Mouse (Mus musculus): Measurements from ENCODE around the gene Hibadh. TPM values are rescaled to one million over a fixed set of nuclear protein-coding genes. Genes with fewer than 3 reads are reported as not detected.
A peak's percentile ranks its signal among the peaks of the same experiment; 100 is the strongest.

The Hibadh gene
- polyA plus RNA-seq, 1 experiment from 2014 or later = 97.4 TPM

GRCm38 (mm10) chr6:52638471-52639185 is 1.6 kb downstream of the Hibadh start:
- ATAC-seq (ENCODE audit: insufficient number of reproducible peaks, insufficient read depth, low FRiP score, low read depth) = no peak
- Histone ChIP-seq H3K9ac (ENCODE audit: low read length) (peak overlapping the region; percentile 23; the same call in 1 of the 2 replicates), H3K27me3 (ENCODE audit: control insufficient read depth, insufficient read depth, low read length) (no peaks in the 10 kb centered on the region), H3K4me1 (ENCODE audit: control insufficient read depth in 2 of 2, insufficient read depth in 2 of 2, low read length in 2 of 2) (peaks cover 0 to 13% of the 10 kb centered on the region in 2 experiments; a peak in 3 of 4 replicates), H3K4me2 (ENCODE audit: low read length) (peak overlapping the region; percentile 71), H3K4me3 (ENCODE audit: control insufficient read depth in 1 of 2, insufficient read depth in 1 of 2, low read depth in 1 of 2, low read length in 2 of 2) (peak overlapping the region in 1 of 2 experiments; percentile 78; a peak in 2 of 4 replicates), H3K36me3 (ENCODE audit: control insufficient read depth, insufficient read depth, low read length) (0 out of 2 replicates have a peak, but pooled peaks cover 3% of the 10 kb centered on the region), H3K27ac (replicated peaks in 1 of 2; ENCODE audit: control insufficient read depth in 1 of 2, insufficient read depth in 1 of 2, low read depth in 2 of 2, low read length in 2 of 2) (no peak overlapping the region), H3K9me3 (ENCODE audit: control insufficient read depth, low read length) (no peaks in the 10 kb centered on the region)
- 86% methylated on average over 1 of the region's 1 CpGs for WGBS

- H3K27ac ChIP-seq (replicated peaks in 1 of 2; ENCODE audit: control insufficient read depth in 1 of 2, insufficient read depth in 1 of 2, low read depth in 2 of 2, low read length in 2 of 2) = no peak overlapping the region
- H3K9ac ChIP-seq (ENCODE audit: low read length) = no peak overlapping the region
- H3K27me3 ChIP-seq (ENCODE audit: control insufficient read depth, insufficient read depth, low read length) = no peaks in the 10 kb centered on the region
- no peak for ATAC-seq (ENCODE audit: insufficient number of reproducible peaks, insufficient read depth, low FRiP score, low read depth)
- H3K4me2 ChIP-seq (ENCODE audit: low read length) = no peak overlapping the region
- H3K36me3 ChIP-seq (ENCODE audit: control insufficient read depth, insufficient read depth, low read length) = 0 out of 2 replicates have a peak, but pooled peaks cover 3% of the 10 kb centered on the region
- H3K4me3 ChIP-seq (ENCODE audit: control insufficient read depth in 1 of 2, insufficient read depth in 1 of 2, low read depth in 1 of 2, low read length in 2 of 2) = no peak overlapping the region
- 88% methylated on average over 4 of the region's 4 CpGs for WGBS
- H3K9me3 ChIP-seq (ENCODE audit: control insufficient read depth, low read length) = no peaks in the 10 kb centered on the region
- H3K4me1 ChIP-seq (ENCODE audit: control insufficient read depth in 2 of 2, insufficient read depth in 2 of 2, low read length in 2 of 2) = peaks cover 0 to 13% of the 10 kb centered on the region in 2 experiments; a peak in 3 of 4 replicates
These were observed 2.9 kb downstream of the Hibadh start for GRCm38 (mm10) chr6:52637337-52637736.

GRCm38 (mm10) chr6:52635395-52635794 is 4.8 kb downstream of the Hibadh start:
- no peak overlapping the region for H3K9ac ChIP-seq (ENCODE audit: low read length)
- no peaks in the 10 kb centered on the region for H3K27me3 ChIP-seq (ENCODE audit: control insufficient read depth, insufficient read depth, low read length)
- H3K4me1 ChIP-seq (ENCODE audit: control insufficient read depth in 2 of 2, insufficient read depth in 2 of 2, low read length in 2 of 2) = peaks cover 0 to 13% of the 10 kb centered on the region in 2 experiments; a peak in 3 of 4 replicates
- no peak overlapping the region for H3K4me3 ChIP-seq (ENCODE audit: control insufficient read depth in 1 of 2, insufficient read depth in 1 of 2, low read depth in 1 of 2, low read length in 2 of 2)
- H3K9me3 ChIP-seq (ENCODE audit: control insufficient read depth, low read length) = no peaks in the 10 kb centered on the region
- 83% methylated on average over 2 of the region's 2 CpGs for WGBS
- no peak for ATAC-seq (ENCODE audit: insufficient number of reproducible peaks, insufficient read depth, low FRiP score, low read depth)
- H3K4me2 ChIP-seq (ENCODE audit: low read length) = no peak overlapping the region
- H3K36me3 ChIP-seq (ENCODE audit: control insufficient read depth, insufficient read depth, low read length) = 0 out of 2 replicates have a peak, but pooled peaks cover 3% of the 10 kb centered on the region
- no peak overlapping the region for H3K27ac ChIP-seq (replicated peaks in 1 of 2; ENCODE audit: control insufficient read depth in 1 of 2, insufficient read depth in 1 of 2, low read depth in 2 of 2, low read length in 2 of 2)

GRCm38 (mm10) chr6:52630625-52631024 is 9.6 kb downstream of the Hibadh start:
- no peak overlapping the region for H3K9ac ChIP-seq (ENCODE audit: low read length)
- WGBS = 93% methylated on average over 4 of the region's 4 CpGs
- no peaks in the 10 kb centered on the region for H3K4me1 ChIP-seq (ENCODE audit: control insufficient read depth in 2 of 2, insufficient read depth in 2 of 2, low read length in 2 of 2)
- no peak for ATAC-seq (ENCODE audit: insufficient number of reproducible peaks, insufficient read depth, low FRiP score, low read depth)
- H3K27me3 ChIP-seq (ENCODE audit: control insufficient read depth, insufficient read depth, low read length) = no peaks in the 10 kb centered on the region
- H3K4me2 ChIP-seq (ENCODE audit: low read length) = no peak overlapping the region
- H3K27ac ChIP-seq (replicated peaks in 1 of 2; ENCODE audit: control insufficient read depth in 1 of 2, insufficient read depth in 1 of 2, low read depth in 2 of 2, low read length in 2 of 2) = no peak overlapping the region
- H3K4me3 ChIP-seq (ENCODE audit: control insufficient read depth in 1 of 2, insufficient read depth in 1 of 2, low read depth in 1 of 2, low read length in 2 of 2) = no peak overlapping the region
- no peaks in the 10 kb centered on the region for H3K9me3 ChIP-seq (ENCODE audit: control insufficient read depth, low read length)
- peaks cover 19% of the 10 kb centered on the region for H3K36me3 ChIP-seq (ENCODE audit: control insufficient read depth, insufficient read depth, low read length)

GRCm38 (mm10) chr6:52629180-52629579 is 11.0 kb downstream of the Hibadh start:
- no peaks in the 10 kb centered on the region for H3K27me3 ChIP-seq (ENCODE audit: control insufficient read depth, insufficient read depth, low read length)
- WGBS = 86% methylated on average over 4 of the region's 4 CpGs
- H3K9ac ChIP-seq (ENCODE audit: low read length) = no peak overlapping the region
- H3K4me3 ChIP-seq (ENCODE audit: control insufficient read depth in 1 of 2, insufficient read depth in 1 of 2, low read depth in 1 of 2, low read length in 2 of 2) = no peak overlapping the region
- no peaks in the 10 kb centered on the region for H3K4me1 ChIP-seq (ENCODE audit: control insufficient read depth in 2 of 2, insufficient read depth in 2 of 2, low read length in 2 of 2)
- H3K4me2 ChIP-seq (ENCODE audit: low read length) = no peak overlapping the region
- no peaks in the 10 kb centered on the region for H3K9me3 ChIP-seq (ENCODE audit: control insufficient read depth, low read length)
- ATAC-seq (ENCODE audit: insufficient number of reproducible peaks, insufficient read depth, low FRiP score, low read depth) = no peak
- no peak overlapping the region for H3K27ac ChIP-seq (replicated peaks in 1 of 2; ENCODE audit: control insufficient read depth in 1 of 2, insufficient read depth in 1 of 2, low read depth in 2 of 2, low read length in 2 of 2)
- H3K36me3 ChIP-seq (ENCODE audit: control insufficient read depth, insufficient read depth, low read length) = peaks cover 22% of the 10 kb centered on the region

- WGBS = 82% methylated on average over 4 of the region's 4 CpGs
- Histone ChIP-seq H3K27me3 (ENCODE audit: control insufficient read depth, insufficient read depth, low read length) (no peaks in the 10 kb centered on the region), H3K9me3 (ENCODE audit: control insufficient read depth, low read length) (no peaks in the 10 kb centered on the region), H3K36me3 (ENCODE audit: control insufficient read depth, insufficient read depth, low read length) (peaks cover 30% of the 10 kb centered on the region), H3K4me1 (ENCODE audit: control insufficient read depth in 2 of 2, insufficient read depth in 2 of 2, low read length in 2 of 2) (no peaks in the 10 kb centered on the region), H3K9ac (ENCODE audit: low read length) (no peak overlapping the region), H3K4me3 (ENCODE audit: control insufficient read depth in 1 of 2, insufficient read depth in 1 of 2, low read depth in 1 of 2, low read length in 2 of 2) (no peak overlapping the region), H3K27ac (replicated peaks in 1 of 2; ENCODE audit: control insufficient read depth in 1 of 2, insufficient read depth in 1 of 2, low read depth in 2 of 2, low read length in 2 of 2) (no peak overlapping the region), H3K4me2 (ENCODE audit: low read length) (no peak overlapping the region)
- no peak for ATAC-seq (ENCODE audit: insufficient number of reproducible peaks, insufficient read depth, low FRiP score, low read depth)
These were observed 13.5 kb downstream of the Hibadh start for GRCm38 (mm10) chr6:52626735-52627134.

GRCm38 (mm10) chr6:52623741-52624140 is 16.4 kb downstream of the Hibadh start:
- H3K4me2 ChIP-seq (ENCODE audit: low read length) = no peak overlapping the region
- H3K36me3 ChIP-seq (ENCODE audit: control insufficient read depth, insufficient read depth, low read length) = peaks cover 44% of the 10 kb centered on the region
- WGBS = 93% methylated on average over 3 of the region's 3 CpGs

More at GRCm38 (mm10) chr6:52623741-52624140, 16.4 kb downstream of the Hibadh start:
- H3K9ac ChIP-seq (ENCODE audit: low read length) = no peak overlapping the region
- no peaks in the 10 kb centered on the region for H3K4me1 ChIP-seq (ENCODE audit: control insufficient read depth in 2 of 2, insufficient read depth in 2 of 2, low read length in 2 of 2)
- no peaks in the 10 kb centered on the region for H3K9me3 ChIP-seq (ENCODE audit: control insufficient read depth, low read length)
- H3K4me3 ChIP-seq (ENCODE audit: control insufficient read depth in 1 of 2, insufficient read depth in 1 of 2, low read depth in 1 of 2, low read length in 2 of 2) = no peak overlapping the region
- H3K27ac ChIP-seq (replicated peaks in 1 of 2; ENCODE audit: control insufficient read depth in 1 of 2, insufficient read depth in 1 of 2, low read depth in 2 of 2, low read length in 2 of 2) = no peak overlapping the region
- ATAC-seq (ENCODE audit: insufficient number of reproducible peaks, insufficient read depth, low FRiP score, low read depth) = no peak
- no peaks in the 10 kb centered on the region for H3K27me3 ChIP-seq (ENCODE audit: control insufficient read depth, insufficient read depth, low read length)
